Mouse (Mus musculus) spleen, adult 2 months (tissue): ENCODE measurements at regions not wholly inside any gene's neighbourhood (a gene's known extent, or its start where the extent isn't known, plus 50 kb on each side); places are given as distances from the start of the nearest gene placed in this dataset.

ENCODE experiments used
- CTCF ChIP-seq: fragments of 200-500 bp; IDR thresholded peaks from 2 replicates; pipeline ENCODE4 v1.5.1; 2011; ENCODE audit warnings: mild to moderate bottlenecking, inconsistent platforms; ENCODE audit not compliant: insufficient read depth, insufficient read length, insufficient replicate concordance; ENCODE audit errors: extremely low read depth
- POLR2A ChIP-seq: fragments of 200-500 bp; IDR thresholded peaks from 2 replicates; pipeline ENCODE4 v1.6.1; 2011; ENCODE audit warnings: low read depth, low read length, inconsistent platforms

DNA sequence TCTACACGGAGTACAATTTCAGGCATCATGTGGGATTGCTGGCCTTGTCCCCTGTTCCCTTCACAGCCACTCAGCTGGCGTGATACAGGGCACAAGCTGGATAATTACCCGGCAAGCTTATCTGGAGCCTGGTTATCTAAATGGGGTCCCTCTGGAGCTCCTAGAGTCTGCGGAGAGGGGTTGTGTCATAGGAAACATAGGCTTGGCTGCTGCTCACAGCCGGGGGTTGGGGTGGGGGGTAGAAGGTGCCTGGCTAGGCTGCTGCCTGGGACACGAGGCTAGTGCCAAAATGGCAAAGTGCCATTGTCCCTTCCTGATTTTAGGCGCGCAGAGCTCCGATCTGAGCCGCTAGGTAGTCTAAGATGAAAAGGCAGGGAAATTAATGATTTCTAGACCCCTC, 88.6 kb downstream of the Phlda1 start:
- no peak for TF ChIP-seq POLR2A
- TF ChIP-seq CTCF, result no peak
